Mouse (Mus musculus): Measurements from ENCODE around the gene Slc44a1. TPM values are rescaled to one million over a fixed set of nuclear protein-coding genes. Genes with fewer than 3 reads are reported as not detected.

Slc44a1 gene
- polyA plus RNA-seq, 1 experiment from 2014 or later = 37.3 TPM

GRCm38 (mm10) chr4:53591536-53591935 is 151.3 kb downstream of the Slc44a1 start:
- H3K9me3 ChIP-seq = no peaks in the 10 kb centered on the region
- no peak overlapping the region for H3K4me3 ChIP-seq
- H3K36me3 ChIP-seq = no peaks in the 10 kb centered on the region
- H3K9ac ChIP-seq = no peak overlapping the region
- ATAC-seq (ENCODE audit: insufficient number of reproducible peaks, insufficient read depth, low FRiP score, low TSS enrichment, low read depth) = no peak
- H3K4me2 ChIP-seq = no peak overlapping the region
- 90% methylated on average over 11 of the region's 11 CpGs for WGBS
- H3K27ac ChIP-seq = no peak overlapping the region
- H3K4me1 ChIP-seq = peaks cover 8% of the 10 kb centered on the region; the same call in 1 of the 2 replicates
- no peaks in the 10 kb centered on the region for H3K27me3 ChIP-seq

- ATAC-seq (ENCODE audit: insufficient number of reproducible peaks, insufficient read depth, low FRiP score, low TSS enrichment, low read depth) = no peak
- WGBS = 67% methylated on average over 8 of the region's 8 CpGs
Observed at GRCm38 (mm10) chr4:53591941-53592340, 151.7 kb downstream of the Slc44a1 start.

GRCm38 (mm10) chr4:53592386-53592785 is 152.2 kb downstream of the Slc44a1 start:
- H3K9ac ChIP-seq = no peak overlapping the region
- peak overlapping the region; percentile 51 for H3K27ac ChIP-seq
- no peak overlapping the region for H3K4me3 ChIP-seq
- H3K9me3 ChIP-seq = no peaks in the 10 kb centered on the region
- H3K4me2 ChIP-seq = no peak overlapping the region
- H3K27me3 ChIP-seq = no peaks in the 10 kb centered on the region
- no peaks in the 10 kb centered on the region for H3K36me3 ChIP-seq
- 69% methylated on average over 9 of the region's 9 CpGs for WGBS
- ATAC-seq (ENCODE audit: insufficient number of reproducible peaks, insufficient read depth, low FRiP score, low TSS enrichment, low read depth) = no peak
- H3K4me1 ChIP-seq = peaks cover 8% of the 10 kb centered on the region

More at GRCm38 (mm10) chr4:53591941-53592340, 151.7 kb downstream of the Slc44a1 start:
- Histone ChIP-seq H3K9ac (no peak overlapping the region), H3K4me1 (peaks cover 8% of the 10 kb centered on the region), H3K36me3 (no peaks in the 10 kb centered on the region), H3K27ac (no peak overlapping the region; the same call in 1 of the 2 replicates), H3K27me3 (no peaks in the 10 kb centered on the region), H3K4me2 (no peak overlapping the region), H3K9me3 (no peaks in the 10 kb centered on the region), H3K4me3 (no peak overlapping the region)

- no peak overlapping the region for H3K9ac ChIP-seq
- 27% methylated on average over 4 of the region's 4 CpGs for WGBS
- H3K27me3 ChIP-seq = no peaks in the 10 kb centered on the region
- no peaks in the 10 kb centered on the region for H3K36me3 ChIP-seq
- no peak overlapping the region for H3K4me2 ChIP-seq
- no peak for ATAC-seq (ENCODE audit: insufficient number of reproducible peaks, insufficient read depth, low FRiP score, low TSS enrichment, low read depth)
- H3K4me3 ChIP-seq = no peak overlapping the region
- peaks cover 8% of the 10 kb centered on the region for H3K4me1 ChIP-seq
- no peak overlapping the region for H3K27ac ChIP-seq
- H3K9me3 ChIP-seq = no peaks in the 10 kb centered on the region
Observed at GRCm38 (mm10) chr4:53594204-53594603, 154.0 kb downstream of the Slc44a1 start.

- no peaks in the 10 kb centered on the region for H3K36me3 ChIP-seq
- no peak for ATAC-seq (ENCODE audit: insufficient number of reproducible peaks, insufficient read depth, low FRiP score, low TSS enrichment, low read depth)
- no peak overlapping the region for H3K4me3 ChIP-seq
- WGBS = 70% methylated on average over 12 of the region's 12 CpGs
- no peaks in the 10 kb centered on the region for H3K27me3 ChIP-seq
- H3K9ac ChIP-seq = no peak overlapping the region
- H3K4me2 ChIP-seq = no peak overlapping the region
- peaks cover 8% of the 10 kb centered on the region for H3K4me1 ChIP-seq
- H3K9me3 ChIP-seq = no peaks in the 10 kb centered on the region
- no peak overlapping the region for H3K27ac ChIP-seq
Observed at GRCm38 (mm10) chr4:53595246-53596062, 155.2 kb downstream of the Slc44a1 start.

- no peaks in the 10 kb centered on the region for H3K9me3 ChIP-seq
- no peaks in the 10 kb centered on the region for H3K27me3 ChIP-seq
- 82% methylated on average over 15 of the region's 15 CpGs for WGBS
- H3K9ac ChIP-seq = no peak overlapping the region
- no peak overlapping the region for H3K27ac ChIP-seq
- no peak overlapping the region for H3K4me3 ChIP-seq
- ATAC-seq (ENCODE audit: insufficient number of reproducible peaks, insufficient read depth, low FRiP score, low TSS enrichment, low read depth) = no peak
- peaks cover 8% of the 10 kb centered on the region for H3K4me1 ChIP-seq
- H3K4me2 ChIP-seq = no peak overlapping the region
- H3K36me3 ChIP-seq = no peaks in the 10 kb centered on the region
Observed at GRCm38 (mm10) chr4:53596063-53596895, 156.1 kb downstream of the Slc44a1 start.

- Histone ChIP-seq H3K4me3 (no peak overlapping the region), H3K36me3 (no peaks in the 10 kb centered on the region), H3K27ac (no peak overlapping the region), H3K4me2 (no peak overlapping the region), H3K4me1 (no peaks in the 10 kb centered on the region; the same call in 1 of the 2 replicates), H3K9me3 (no peaks in the 10 kb centered on the region), H3K9ac (no peak overlapping the region), H3K27me3 (no peaks in the 10 kb centered on the region)
- no peak for ATAC-seq (ENCODE audit: insufficient number of reproducible peaks, insufficient read depth, low FRiP score, low TSS enrichment, low read depth)
- WGBS = 42% methylated on average over 6 of the region's 6 CpGs
Observed at GRCm38 (mm10) chr4:53600462-53600861, 160.2 kb downstream of the Slc44a1 start.

GRCm38 (mm10) chr4:53614576-53615225 is 174.5 kb downstream of the Slc44a1 start:
- 88% methylated on average over 5 of the region's 5 CpGs for WGBS
- no peak overlapping the region for H3K4me3 ChIP-seq
- no peaks in the 10 kb centered on the region for H3K9me3 ChIP-seq
- H3K9ac ChIP-seq = no peak overlapping the region
- no peaks in the 10 kb centered on the region for H3K4me1 ChIP-seq
- no peaks in the 10 kb centered on the region for H3K36me3 ChIP-seq
- H3K4me2 ChIP-seq = no peak overlapping the region
- no peak for ATAC-seq (ENCODE audit: insufficient number of reproducible peaks, insufficient read depth, low FRiP score, low TSS enrichment, low read depth)
- H3K27ac ChIP-seq = no peak overlapping the region
- no peaks in the 10 kb centered on the region for H3K27me3 ChIP-seq

- Histone ChIP-seq H3K4me1 (no peaks in the 10 kb centered on the region), H3K9me3 (no peaks in the 10 kb centered on the region), H3K4me2 (no peak overlapping the region), H3K36me3 (no peaks in the 10 kb centered on the region), H3K27me3 (no peaks in the 10 kb centered on the region), H3K27ac (no peak overlapping the region), H3K9ac (no peak overlapping the region), H3K4me3 (no peak overlapping the region)
- 44% methylated on average over 3 of the region's 3 CpGs for WGBS
- no peak for ATAC-seq (ENCODE audit: insufficient number of reproducible peaks, insufficient read depth, low FRiP score, low TSS enrichment, low read depth)
Observed at GRCm38 (mm10) chr4:53617968-53618367, 177.8 kb downstream of the Slc44a1 start.

GRCm38 (mm10) chr4:53620104-53620503 is 179.9 kb downstream of the Slc44a1 start:
- H3K27ac ChIP-seq = no peak overlapping the region
- H3K4me2 ChIP-seq = no peak overlapping the region
- no peaks in the 10 kb centered on the region for H3K9me3 ChIP-seq
- peaks cover 4% of the 10 kb centered on the region; the same call in 1 of the 2 replicates for H3K4me1 ChIP-seq
- no peak overlapping the region for H3K9ac ChIP-seq
- ATAC-seq (ENCODE audit: insufficient number of reproducible peaks, insufficient read depth, low FRiP score, low TSS enrichment, low read depth) = no peak
- H3K27me3 ChIP-seq = no peaks in the 10 kb centered on the region
- H3K36me3 ChIP-seq = no peaks in the 10 kb centered on the region
- H3K4me3 ChIP-seq = no peak overlapping the region
- WGBS = 77% methylated on average over 6 of the region's 6 CpGs

- Histone ChIP-seq H3K36me3 (no peaks in the 10 kb centered on the region), H3K27me3 (no peaks in the 10 kb centered on the region), H3K9me3 (no peaks in the 10 kb centered on the region), H3K9ac (no peak overlapping the region), H3K4me3 (no peak overlapping the region), H3K27ac (no peak overlapping the region), H3K4me1 (peaks cover 4% of the 10 kb centered on the region; the same call in 1 of the 2 replicates), H3K4me2 (no peak overlapping the region)
- 67% methylated on average over 6 of the region's 6 CpGs for whole genome bisulfite sequencing
- ATAC-seq (ENCODE audit: insufficient number of reproducible peaks, insufficient read depth, low FRiP score, low TSS enrichment, low read depth) = no peak
Observed at GRCm38 (mm10) chr4:53621084-53621483, 180.9 kb downstream of the Slc44a1 start.
